Mouse (Mus musculus): ENCODE data around the gene Foxj1. TPM values are rescaled to one million over a fixed set of nuclear protein-coding genes. Genes with fewer than 3 reads are reported as not detected.

Foxj1 gene
- polyA plus RNA-seq, 1 experiment from 2014 or later, result 13.7 TPM

GRCm38 (mm10) chr11:116305423-116305822, 29.8 kb downstream of the Foxj1 start:
- DNase-seq (ENCODE audit: low spot score), result no peak
- ATAC-seq (ENCODE audit: low read depth), result no peak
- no peaks in the 10 kb centered on the region for H3K9me3 ChIP-seq (ENCODE audit: control insufficient read depth, low read length)
- H3K9ac ChIP-seq (ENCODE audit: low read depth, low read length), result peak overlapping the region; percentile 82; the same call in 1 of the 2 replicates
- peaks cover 48% of the 10 kb centered on the region for H3K36me3 ChIP-seq (ENCODE audit: control insufficient read depth, insufficient read depth, low read length)
- H3K4me3 ChIP-seq (ENCODE audit: low read depth, low read length), result peak overlapping the region; percentile 77
- WGBS, result 96% methylated on average over 2 of the region's 2 CpGs
- H3K4me2 ChIP-seq (ENCODE audit: low read depth, low read length), result peak overlapping the region; percentile 82
- no peaks in the 10 kb centered on the region for H3K27me3 ChIP-seq (replicated peaks; ENCODE audit: control insufficient read depth, insufficient read depth, low read length)
- no peak overlapping the region for H3K27ac ChIP-seq (replicated peaks; ENCODE audit: low read depth, low read length)
- peaks cover 4% of the 10 kb centered on the region; the same call in 1 of the 2 replicates for H3K4me1 ChIP-seq (ENCODE audit: control insufficient read depth, insufficient read depth, low read length)

GRCm38 (mm10) chr11:116298621-116299020, 36.6 kb downstream of the Foxj1 start:
- H3K36me3 ChIP-seq (ENCODE audit: control insufficient read depth, insufficient read depth, low read length), result peaks cover 93% of the 10 kb centered on the region

GRCm38 (mm10) chr11:116298221-116298620, 37.0 kb downstream of the Foxj1 start:
- ATAC-seq (ENCODE audit: low read depth), result no peak
- H3K36me3 ChIP-seq (ENCODE audit: control insufficient read depth, insufficient read depth, low read length), result peaks cover 90% of the 10 kb centered on the region
- 90% methylated on average over 11 of the region's 11 CpGs for WGBS
- H3K27ac ChIP-seq (replicated peaks; ENCODE audit: low read depth, low read length), result no peak overlapping the region
- H3K4me1 ChIP-seq (ENCODE audit: control insufficient read depth, insufficient read depth, low read length), result no peaks in the 10 kb centered on the region
- DNase-seq (ENCODE audit: low spot score), result no peak
- no peaks in the 10 kb centered on the region for H3K9me3 ChIP-seq (ENCODE audit: control insufficient read depth, low read length)
- no peak overlapping the region for H3K9ac ChIP-seq (ENCODE audit: low read depth, low read length)
- no peak overlapping the region for H3K4me2 ChIP-seq (ENCODE audit: low read depth, low read length)
- H3K27me3 ChIP-seq (replicated peaks; ENCODE audit: control insufficient read depth, insufficient read depth, low read length), result no peaks in the 10 kb centered on the region
- no peak overlapping the region for H3K4me3 ChIP-seq (ENCODE audit: low read depth, low read length)

More at GRCm38 (mm10) chr11:116298621-116299020, 36.6 kb downstream of the Foxj1 start:
- Histone ChIP-seq H3K9me3 (ENCODE audit: control insufficient read depth, low read length) (no peaks in the 10 kb centered on the region), H3K4me3 (ENCODE audit: low read depth, low read length) (no peak overlapping the region), H3K4me1 (ENCODE audit: control insufficient read depth, insufficient read depth, low read length) (no peaks in the 10 kb centered on the region), H3K27ac (replicated peaks; ENCODE audit: low read depth, low read length) (no peak overlapping the region), H3K4me2 (ENCODE audit: low read depth, low read length) (no peak overlapping the region), H3K27me3 (replicated peaks; ENCODE audit: control insufficient read depth, insufficient read depth, low read length) (no peaks in the 10 kb centered on the region), H3K9ac (ENCODE audit: low read depth, low read length) (no peak overlapping the region)
- ATAC-seq (ENCODE audit: low read depth) (no peak), DNase-seq (ENCODE audit: low spot score) (no peak)
- WGBS, result 83% methylated on average over 6 of the region's 6 CpGs

GRCm38 (mm10) chr11:116297017-116297416, 38.2 kb downstream of the Foxj1 start:
- no peak overlapping the region for H3K4me3 ChIP-seq (ENCODE audit: low read depth, low read length)
- no peak overlapping the region for H3K4me2 ChIP-seq (ENCODE audit: low read depth, low read length)
- H3K27me3 ChIP-seq (replicated peaks; ENCODE audit: control insufficient read depth, insufficient read depth, low read length), result no peaks in the 10 kb centered on the region
- WGBS, result 92% methylated on average over 2 of the region's 3 CpGs
- no peak overlapping the region for H3K9ac ChIP-seq (ENCODE audit: low read depth, low read length)
- no peak for ATAC-seq (ENCODE audit: low read depth)
- no peak for DNase-seq (ENCODE audit: low spot score)
- H3K4me1 ChIP-seq (ENCODE audit: control insufficient read depth, insufficient read depth, low read length), result no peaks in the 10 kb centered on the region
- peaks cover 90% of the 10 kb centered on the region for H3K36me3 ChIP-seq (ENCODE audit: control insufficient read depth, insufficient read depth, low read length)
- H3K27ac ChIP-seq (replicated peaks; ENCODE audit: low read depth, low read length), result no peak overlapping the region
- H3K9me3 ChIP-seq (ENCODE audit: control insufficient read depth, low read length), result no peaks in the 10 kb centered on the region

- Histone ChIP-seq H3K4me1 (ENCODE audit: control insufficient read depth, insufficient read depth, low read length) (no peaks in the 10 kb centered on the region), H3K36me3 (ENCODE audit: control insufficient read depth, insufficient read depth, low read length) (peaks cover 90% of the 10 kb centered on the region), H3K9ac (ENCODE audit: low read depth, low read length) (no peak overlapping the region), H3K4me3 (ENCODE audit: low read depth, low read length) (no peak overlapping the region), H3K27me3 (replicated peaks; ENCODE audit: control insufficient read depth, insufficient read depth, low read length) (no peaks in the 10 kb centered on the region), H3K4me2 (ENCODE audit: low read depth, low read length) (no peak overlapping the region), H3K27ac (replicated peaks; ENCODE audit: low read depth, low read length) (no peak overlapping the region), H3K9me3 (ENCODE audit: control insufficient read depth, low read length) (no peaks in the 10 kb centered on the region)
- ATAC-seq (ENCODE audit: low read depth) (no peak), DNase-seq (ENCODE audit: low spot score) (no peak)
- WGBS, result 84% methylated on average over 8 of the region's 8 CpGs
Measured at GRCm38 (mm10) chr11:116296191-116296734, 38.9 kb downstream of the Foxj1 start.

GRCm38 (mm10) chr11:116294319-116294718, 40.9 kb downstream of the Foxj1 start:
- 33% methylated on average over 5 of the region's 5 CpGs for WGBS
- H3K9ac ChIP-seq (ENCODE audit: low read depth, low read length), result no peak overlapping the region
- H3K27me3 ChIP-seq (replicated peaks; ENCODE audit: control insufficient read depth, insufficient read depth, low read length), result no peaks in the 10 kb centered on the region
- H3K27ac ChIP-seq (replicated peaks; ENCODE audit: low read depth, low read length), result no peak overlapping the region
- peaks cover 90% of the 10 kb centered on the region for H3K36me3 ChIP-seq (ENCODE audit: control insufficient read depth, insufficient read depth, low read length)
- peak; percentile 84 for DNase-seq (ENCODE audit: low spot score)
- no peak overlapping the region for H3K4me2 ChIP-seq (ENCODE audit: low read depth, low read length)
- ATAC-seq (ENCODE audit: low read depth), result no peak
- H3K4me1 ChIP-seq (ENCODE audit: control insufficient read depth, insufficient read depth, low read length), result no peaks in the 10 kb centered on the region
- H3K4me3 ChIP-seq (ENCODE audit: low read depth, low read length), result no peak overlapping the region
- H3K9me3 ChIP-seq (ENCODE audit: control insufficient read depth, low read length), result no peaks in the 10 kb centered on the region

- Histone ChIP-seq H3K36me3 (ENCODE audit: control insufficient read depth, insufficient read depth, low read length) (peaks cover 90% of the 10 kb centered on the region), H3K4me3 (ENCODE audit: low read depth, low read length) (no peak overlapping the region), H3K4me1 (ENCODE audit: control insufficient read depth, insufficient read depth, low read length) (no peaks in the 10 kb centered on the region), H3K9ac (ENCODE audit: low read depth, low read length) (no peak overlapping the region), H3K9me3 (ENCODE audit: control insufficient read depth, low read length) (no peaks in the 10 kb centered on the region), H3K27me3 (replicated peaks; ENCODE audit: control insufficient read depth, insufficient read depth, low read length) (no peaks in the 10 kb centered on the region), H3K4me2 (ENCODE audit: low read depth, low read length) (no peak overlapping the region), H3K27ac (replicated peaks; ENCODE audit: low read depth, low read length) (no peak overlapping the region)
- WGBS, result 80% methylated on average over 12 of the region's 12 CpGs
- ATAC-seq (ENCODE audit: low read depth), result no peak
- DNase-seq (ENCODE audit: low spot score), result no peak
Measured at GRCm38 (mm10) chr11:116293538-116294137, 41.6 kb downstream of the Foxj1 start.

- H3K4me1 ChIP-seq (ENCODE audit: control insufficient read depth, insufficient read depth, low read length), result no peaks in the 10 kb centered on the region
- H3K4me2 ChIP-seq (ENCODE audit: low read depth, low read length), result no peak overlapping the region
- ATAC-seq (ENCODE audit: low read depth) (no peak), DNase-seq (ENCODE audit: low spot score) (no peak)
- H3K4me3 ChIP-seq (ENCODE audit: low read depth, low read length), result no peak overlapping the region
- peaks cover 92% of the 10 kb centered on the region for H3K36me3 ChIP-seq (ENCODE audit: control insufficient read depth, insufficient read depth, low read length)
- no peaks in the 10 kb centered on the region for H3K9me3 ChIP-seq (ENCODE audit: control insufficient read depth, low read length)
- WGBS, result 90% methylated on average over 13 of the region's 13 CpGs
- H3K27me3 ChIP-seq (replicated peaks; ENCODE audit: control insufficient read depth, insufficient read depth, low read length), result no peaks in the 10 kb centered on the region
- H3K9ac ChIP-seq (ENCODE audit: low read depth, low read length), result no peak overlapping the region
- H3K27ac ChIP-seq (replicated peaks; ENCODE audit: low read depth, low read length), result no peak overlapping the region
Measured at GRCm38 (mm10) chr11:116292401-116292800, 42.8 kb downstream of the Foxj1 start.

- no peak overlapping the region for H3K9ac ChIP-seq (ENCODE audit: low read depth, low read length)
- 73% methylated on average over 8 of the region's 8 CpGs for WGBS
- H3K36me3 ChIP-seq (ENCODE audit: control insufficient read depth, insufficient read depth, low read length), result peaks cover 73% of the 10 kb centered on the region
- no peaks in the 10 kb centered on the region for H3K4me1 ChIP-seq (ENCODE audit: control insufficient read depth, insufficient read depth, low read length)
- no peak overlapping the region for H3K27ac ChIP-seq (replicated peaks; ENCODE audit: low read depth, low read length)
- H3K4me2 ChIP-seq (ENCODE audit: low read depth, low read length), result no peak overlapping the region
- H3K27me3 ChIP-seq (replicated peaks; ENCODE audit: control insufficient read depth, insufficient read depth, low read length), result no peaks in the 10 kb centered on the region
- DNase-seq (ENCODE audit: low spot score), result no peak
- H3K4me3 ChIP-seq (ENCODE audit: low read depth, low read length), result no peak overlapping the region
- no peak for ATAC-seq (ENCODE audit: low read depth)
- no peaks in the 10 kb centered on the region for H3K9me3 ChIP-seq (ENCODE audit: control insufficient read depth, low read length)
Measured at GRCm38 (mm10) chr11:116290556-116290955, 44.6 kb downstream of the Foxj1 start.

Data from embryonic facial prominence, embryonic 14.5 days (tissue).